Mouse (Mus musculus) liver, embryonic 14.5 days (tissue): ENCODE results near the gene Pvr.

Experiments used
- CTCF ChIP-seq: IDR thresholded peaks from 2 replicates; pipeline ENCODE4 v1.5.1; 2016; ENCODE audit warnings: antibody characterized with exemption, low read depth, control low read depth
- EP300 ChIP-seq: IDR thresholded peaks from 2 replicates; pipeline ENCODE4 v1.6.1; 2016; ENCODE audit warnings: antibody characterized with exemption, low read depth

- TF ChIP-seq CTCF (no peak), EP300 (no peak)
These were observed 44.1 kb downstream of the Pvr start for GRCm38 (mm10) chr7:19876781-19877425.
